Mouse (Mus musculus) stomach, embryonic 15.5 days (tissue): ENCODE results near the gene Vpreb1. TPM values are rescaled to one million over a fixed set of nuclear protein-coding genes. Genes with fewer than 3 reads are reported as not detected.
"Not testable (repeated sequence)": the region's sequence is repeated elsewhere in the genome, so short reads cannot be mapped to it uniquely, and the experiment has no call there.

Source experiments
- ATAC-seq: fragments of 200-750 bp; cut with Nextera tagmentation; 2 replicates; pipeline ENCODE4 v1.8.0; 2017; ENCODE audit warnings: low read depth, moderate number of reproducible peaks, moderate TSS enrichment; ENCODE audit not compliant: insufficient read depth, low FRiP score
- H3K27ac ChIP-seq: fragments of 300-500 bp; sonication (generic); 2 replicates; pipeline ENCODE4 v1.5.1; 2015; ENCODE audit warnings: mild to moderate bottlenecking, inconsistent platforms
- H3K27me3 ChIP-seq: fragments of 300-500 bp; sonication (generic); replicated peaks from 2 replicates; pipeline ENCODE4 v1.6.1; 2015; ENCODE audit warnings: inconsistent platforms
- H3K36me3 ChIP-seq: fragments of 300-500 bp; sonication (generic); 2 replicates; pipeline ENCODE4 v1.6.1; 2015; ENCODE audit warnings: inconsistent platforms
- H3K4me1 ChIP-seq: fragments of 300-500 bp; sonication (generic); 2 replicates; pipeline ENCODE4 v1.6.1; 2015; ENCODE audit warnings: inconsistent platforms
- H3K4me2 ChIP-seq: fragments of 300-500 bp; sonication (generic); 2 replicates; pipeline ENCODE4 v1.6.1; 2015; ENCODE audit warnings: mild to moderate bottlenecking, inconsistent platforms
- H3K4me3 ChIP-seq: fragments of 300-500 bp; sonication (generic); replicated peaks from 2 replicates; pipeline ENCODE4 v1.5.1; 2015; ENCODE audit warnings: inconsistent platforms
- H3K9ac ChIP-seq: fragments of 300-500 bp; sonication (generic); 2 replicates; pipeline ENCODE4 v1.6.1; 2015; ENCODE audit warnings: inconsistent platforms
- H3K9me3 ChIP-seq: fragments of 300-500 bp; sonication (generic); 2 replicates; pipeline ENCODE4 v1.6.1; 2016; ENCODE audit warnings: inconsistent platforms
- WGBS: fragments of 180-500 bp; shearing (Covaris S2); methylation state at CpG from one replicate; pipeline ENCODE4 v1.1.7; 2015; 5-methylcytosine and 5-hydroxymethylcytosine counted together
- polyA plus RNA-seq: library from polyadenylated mRNA; unstranded; fragments of >200 nt; fragmentation: Nextera tagmentation; extraction: Ambion mirVana; gene quantifications from 2 replicates; pipeline ENCODE4 v1.2.1, GENCODE M21; 2015

Vpreb1 gene
- polyA plus RNA-seq, 1 experiment from 2014 or later, result 3.0 TPM

DNA sequence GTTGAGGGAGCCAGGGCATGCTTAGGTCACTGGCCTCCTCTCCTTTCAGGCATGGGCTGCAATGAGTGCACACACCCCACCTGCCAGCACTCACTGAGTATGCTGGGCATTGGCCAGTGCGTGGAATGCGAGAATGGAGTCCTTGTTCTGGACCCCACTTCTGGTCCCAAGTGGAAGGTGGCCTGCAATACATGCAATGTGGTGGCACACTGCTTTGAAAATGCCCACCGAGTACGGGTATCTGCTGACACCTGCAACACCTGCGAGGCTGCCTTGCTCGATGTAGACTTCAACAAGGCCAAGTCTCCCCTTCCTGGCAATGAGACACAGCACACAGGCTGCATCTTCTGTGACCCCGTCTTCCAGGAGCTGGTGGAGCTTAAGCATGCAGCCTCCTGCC, 21.7 kb upstream of the Vpreb1 start:
- Histone ChIP-seq H3K4me1 (0 out of 2 replicates have a peak, but pooled peaks cover 8% of the 10 kb centered on the region), H3K9me3 (no peaks in the 10 kb centered on the region), H3K9ac (no peak overlapping the region), H3K27ac (no peak overlapping the region), H3K4me2 (no peak overlapping the region), H3K27me3 (no peaks in the 10 kb centered on the region), H3K36me3 (peaks cover 51% of the 10 kb centered on the region), H3K4me3 (no peak overlapping the region)
- no peak for ATAC-seq
- 87% methylated on average over 7 of the region's 7 CpGs for WGBS

DNA sequence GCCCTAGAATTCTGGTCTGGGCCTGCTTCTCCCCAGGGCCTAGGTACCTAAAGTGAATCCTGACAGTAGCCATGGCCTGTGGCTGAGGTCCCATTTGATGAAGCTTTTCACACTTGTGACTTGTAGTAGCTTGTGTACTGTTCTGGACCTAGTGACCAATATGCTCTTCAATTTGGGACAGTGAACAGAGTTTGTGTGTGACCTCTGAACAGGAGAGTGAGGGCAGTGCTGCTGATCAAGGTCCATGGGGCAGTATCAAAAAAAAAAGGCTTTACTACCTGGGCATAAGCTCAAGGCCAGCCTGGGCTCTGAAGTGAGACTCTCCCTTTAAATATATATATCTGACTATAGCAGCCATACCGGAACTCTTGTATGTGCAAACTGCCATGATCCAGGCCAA, 17.7 kb upstream of the Vpreb1 start:
- Histone ChIP-seq H3K9me3 (no peaks in the 10 kb centered on the region), H3K36me3 (peaks cover 83% of the 10 kb centered on the region), H3K27ac (no peak overlapping the region)

DNA sequence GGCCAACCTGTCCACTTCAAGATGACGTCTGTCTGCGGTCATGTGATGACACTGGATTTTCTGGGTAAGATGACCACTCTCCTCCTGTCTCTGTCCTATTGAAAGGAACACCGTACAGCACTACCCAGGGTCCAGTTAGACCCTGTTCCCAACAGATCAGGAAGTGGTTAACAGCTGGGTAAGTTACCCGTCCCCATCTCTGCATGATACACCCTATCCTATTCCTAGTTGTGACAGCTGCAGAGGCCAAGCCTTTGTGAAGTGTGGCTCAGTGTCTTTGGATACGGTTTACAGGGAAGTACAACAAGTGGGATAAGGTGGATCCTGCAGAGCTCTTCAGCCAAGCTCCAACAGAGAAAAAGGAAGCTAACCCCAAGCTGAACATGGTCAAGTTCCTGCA, 8.4 kb upstream of the Vpreb1 start:
- Histone ChIP-seq H3K9me3 (no peaks in the 10 kb centered on the region), H3K27ac (no peak overlapping the region), H3K27me3 (no peaks in the 10 kb centered on the region), H3K4me1 (no peaks in the 10 kb centered on the region), H3K9ac (no peak overlapping the region), H3K4me3 (no peak overlapping the region), H3K36me3 (peaks cover 52% of the 10 kb centered on the region), H3K4me2 (no peak overlapping the region)
- WGBS, result 83% methylated on average over 5 of the region's 5 CpGs
- no peak for ATAC-seq

More for the DNA sequence above, 17.7 kb upstream of the Vpreb1 start:
- WGBS, result 91% methylated on average over 1 of the region's 1 CpGs
- no peak for ATAC-seq
- Histone ChIP-seq H3K4me2 (no peak overlapping the region), H3K9ac (no peak overlapping the region), H3K4me1 (no peaks in the 10 kb centered on the region), H3K4me3 (no peak overlapping the region), H3K27me3 (no peaks in the 10 kb centered on the region)

DNA sequence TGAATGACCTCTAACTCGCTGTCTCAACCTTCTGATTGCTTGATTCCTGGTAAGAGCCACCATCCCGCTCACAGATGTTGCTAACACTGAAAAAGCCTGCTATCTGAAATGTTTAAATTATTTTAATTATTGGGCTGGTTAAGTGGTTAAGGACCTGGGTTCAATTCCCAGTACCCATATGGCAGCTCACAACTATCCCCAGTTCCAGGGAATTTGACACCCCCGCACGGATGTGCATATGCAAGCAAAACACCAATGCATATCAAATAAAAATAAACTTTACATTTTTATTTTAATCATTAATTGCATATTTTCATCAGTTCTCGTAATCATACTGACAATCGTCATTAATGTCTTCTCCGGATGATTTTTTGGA, 414 bp downstream of the Vpreb1 start:
- Histone ChIP-seq H3K9me3 (no peaks in the 10 kb centered on the region), H3K9ac (no peak overlapping the region), H3K36me3 (no peaks in the 10 kb centered on the region), H3K4me1 (0 out of 2 replicates have a peak, but pooled peaks cover 3% of the 10 kb centered on the region), H3K27me3 (no peaks in the 10 kb centered on the region), H3K4me2 (peak overlapping the region; percentile 64), H3K27ac (peak overlapping the region; percentile 96), H3K4me3 (peak overlapping the region; percentile 72)
- peak; percentile 11; the same call in 1 of the 2 replicates for ATAC-seq
- WGBS, result 32% methylated on average over 7 of the region's 7 CpGs

DNA sequence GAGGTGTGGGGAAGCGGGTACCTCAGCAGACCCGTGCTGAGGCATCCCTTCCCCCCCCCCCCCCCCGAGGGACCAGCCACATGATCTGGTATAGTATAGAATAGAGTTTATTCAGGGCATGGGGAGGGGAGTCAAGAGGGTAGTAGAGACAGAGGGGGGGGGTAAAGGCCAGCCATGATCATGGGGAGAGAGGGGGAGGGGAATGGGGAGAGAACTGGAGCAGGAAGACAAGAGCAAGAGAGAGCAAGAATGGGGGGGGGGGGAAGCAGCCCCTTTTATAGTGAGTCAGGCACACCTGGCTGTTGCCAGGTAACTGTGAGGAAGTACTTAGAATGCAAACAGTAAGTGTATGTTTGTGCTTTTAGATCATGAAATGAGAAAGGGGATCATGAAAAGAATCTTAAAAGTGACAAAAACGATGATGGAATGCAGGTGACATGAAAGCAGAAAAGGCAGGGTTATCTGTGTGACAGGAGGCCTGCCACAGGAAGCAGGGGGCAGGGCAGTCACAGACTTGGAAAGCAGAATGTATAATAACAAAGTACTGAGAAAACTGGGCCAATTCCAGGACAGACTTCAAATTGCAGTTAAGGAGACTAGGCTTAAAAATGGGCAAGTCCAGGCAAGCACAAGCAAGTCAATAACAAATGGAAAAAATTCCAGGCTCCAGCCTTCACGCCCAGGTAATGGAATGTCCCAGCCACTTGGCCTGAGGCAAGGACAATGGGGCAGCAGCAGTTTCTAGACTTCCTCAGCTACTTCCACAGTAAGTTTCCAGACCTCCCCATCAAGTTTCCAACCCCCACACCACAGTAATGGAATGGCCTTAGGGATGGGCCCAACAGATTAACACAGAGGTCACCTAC, 4.7 kb downstream of the Vpreb1 start:
- H3K36me3 ChIP-seq, result no peaks in the 10 kb centered on the region
- H3K4me1 ChIP-seq, result 0 out of 2 replicates have a peak, but pooled peaks cover 3% of the 10 kb centered on the region
- H3K27ac ChIP-seq, result peak overlapping the region; percentile 31; the same call in 1 of the 2 replicates
- no peak overlapping the region for H3K4me3 ChIP-seq
- no peaks in the 10 kb centered on the region for H3K27me3 ChIP-seq
- no peak for ATAC-seq
- no peak overlapping the region for H3K9ac ChIP-seq
- no peaks in the 10 kb centered on the region for H3K9me3 ChIP-seq
- H3K4me2 ChIP-seq, result no peak overlapping the region
- WGBS, result 38% methylated on average over 5 of the region's 5 CpGs

DNA sequence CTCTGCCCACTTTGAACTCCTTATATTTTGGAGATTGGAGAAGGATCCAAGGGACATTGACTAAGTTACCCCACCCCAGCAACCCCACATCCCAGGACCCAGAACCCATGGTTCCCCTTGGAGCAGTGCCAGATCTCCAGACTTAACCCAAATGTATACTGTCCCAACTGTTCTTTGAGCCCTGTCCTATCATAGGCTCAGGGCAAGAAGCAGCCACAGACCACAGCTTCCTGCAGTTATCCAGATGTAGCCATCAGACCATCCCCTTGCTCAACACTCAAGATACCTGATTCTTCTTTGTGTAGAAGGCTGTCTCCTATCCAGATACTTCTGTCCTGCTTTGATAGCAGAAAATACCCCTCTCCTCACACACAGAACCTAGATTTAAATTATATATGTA, 5.4 kb downstream of the Vpreb1 start:
- Histone ChIP-seq H3K4me2 (no peak overlapping the region), H3K36me3 (no peaks in the 10 kb centered on the region), H3K27ac (no peak overlapping the region), H3K4me1 (0 out of 2 replicates have a peak, but pooled peaks cover 3% of the 10 kb centered on the region), H3K27me3 (no peaks in the 10 kb centered on the region), H3K4me3 (no peak overlapping the region), H3K9me3 (no peaks in the 10 kb centered on the region), H3K9ac (no peak overlapping the region)
- no peak for ATAC-seq

DNA sequence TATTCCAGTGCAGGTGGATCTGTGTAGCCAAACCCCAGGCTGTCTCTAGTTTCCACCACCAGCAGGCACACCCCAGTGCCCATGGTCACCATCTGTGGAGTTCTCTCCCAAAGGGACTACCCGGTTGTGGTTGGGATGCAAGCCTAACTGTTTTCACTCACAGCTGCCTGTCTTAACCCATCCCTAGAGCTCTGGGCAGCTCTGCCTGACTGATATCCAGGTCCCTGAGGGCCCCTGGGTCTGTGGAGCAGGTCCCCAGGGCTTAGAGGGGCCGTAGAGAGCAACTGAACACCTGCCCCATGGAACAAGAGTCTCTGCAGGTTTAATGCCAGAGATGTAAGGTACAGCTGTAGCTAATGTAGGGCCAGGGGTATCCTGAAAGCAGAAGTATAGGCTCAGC, 6.7 kb downstream of the Vpreb1 start, which contains the start of gene Igll1:
Igll1 (minus strand) TSS at position 8 of the 400 bp plus-strand sequence.
- 77% methylated on average over 2 of the region's 2 CpGs for WGBS
- no peak within 1 kb of the TSS for H3K4me3 ChIP-seq
- no peak for ATAC-seq

DNA sequence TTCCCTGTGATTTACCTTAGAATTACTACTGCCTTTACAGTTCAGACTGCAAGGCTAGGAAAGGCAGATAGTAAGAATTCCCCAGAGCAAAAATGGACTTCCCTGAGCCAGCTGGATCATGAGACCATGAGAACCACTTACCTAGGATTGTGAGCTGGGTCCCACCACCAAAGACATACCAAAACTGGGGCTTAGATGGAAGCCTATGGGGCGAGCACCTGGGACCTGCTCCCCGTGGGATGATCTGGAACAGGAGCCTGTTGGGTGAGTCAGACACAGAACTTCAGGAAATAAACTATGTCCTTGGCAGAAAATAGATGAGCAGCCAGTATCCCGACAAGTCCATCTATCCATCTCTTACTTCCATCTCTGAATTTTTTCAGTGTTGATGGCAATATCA, 8.4 kb downstream of the Vpreb1 start:
- ATAC-seq, result no peak
- no peak overlapping the region for H3K9ac ChIP-seq
- WGBS, result 77% methylated on average over 3 of the region's 3 CpGs
- no peaks in the 10 kb centered on the region for H3K36me3 ChIP-seq
- no peak overlapping the region for H3K4me2 ChIP-seq
- no peak overlapping the region for H3K4me3 ChIP-seq
- no peaks in the 10 kb centered on the region for H3K9me3 ChIP-seq
- 0 out of 2 replicates have a peak, but pooled peaks cover 3% of the 10 kb centered on the region for H3K4me1 ChIP-seq
- H3K27me3 ChIP-seq, result no peaks in the 10 kb centered on the region
- H3K27ac ChIP-seq, result no peak overlapping the region

More for the DNA sequence above, 6.7 kb downstream of the Vpreb1 start, which contains the start of gene Igll1:
- Histone ChIP-seq H3K4me2 (no peak within 1 kb of the TSS), H3K9ac (no peak within 1 kb of the TSS), H3K9me3 (no peaks in the 10 kb centered on the region), H3K36me3 (no peaks in the 10 kb centered on the region), H3K27ac (no peak within 1 kb of the TSS), H3K4me1 (0 out of 2 replicates have a peak, but pooled peaks cover 3% of the 10 kb centered on the region), H3K27me3 (no peaks in the 10 kb centered on the region)

DNA sequence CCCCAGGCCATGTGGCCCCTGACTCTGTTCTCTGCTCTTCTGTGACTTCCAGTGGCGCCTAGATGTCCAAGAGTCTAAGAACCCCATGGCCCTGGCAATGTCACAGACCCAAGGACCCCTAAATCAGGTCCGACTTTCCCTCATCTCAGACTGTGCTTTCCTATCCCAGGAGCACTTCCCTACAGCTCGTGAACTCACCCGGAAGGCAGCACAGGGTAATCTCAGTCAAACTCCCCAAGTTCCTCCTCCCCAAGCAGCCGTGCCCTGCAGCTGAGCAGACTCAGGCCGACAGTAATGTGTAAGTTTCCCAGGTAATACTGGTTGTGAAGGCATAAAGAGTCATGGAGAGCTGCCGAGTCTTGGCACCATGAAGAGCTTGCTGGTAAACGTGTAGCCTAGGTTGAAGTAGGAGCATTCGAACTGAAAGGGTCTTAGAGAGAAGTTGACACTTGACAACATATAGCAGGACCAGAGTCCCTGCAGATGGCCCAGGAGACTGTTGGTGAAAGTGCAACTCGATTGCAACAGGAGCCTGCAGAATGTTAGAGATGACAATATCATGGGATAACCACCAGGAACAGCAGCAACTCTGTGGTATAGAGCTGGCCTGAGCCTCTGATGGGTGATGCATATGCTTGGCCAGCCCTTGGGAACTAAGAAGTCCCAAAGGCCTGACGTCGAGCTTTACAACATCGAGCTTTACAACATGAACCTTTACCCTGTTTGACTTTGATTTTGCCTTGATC, 13.7 kb downstream of the Vpreb1 start:
- Histone ChIP-seq H3K9me3 (no peaks in the 10 kb centered on the region), H3K36me3 (no peaks in the 10 kb centered on the region), H3K4me1 (no peaks in the 10 kb centered on the region), H3K4me2 (no peak overlapping the region), H3K27ac (no peak overlapping the region), H3K9ac (no peak overlapping the region), H3K4me3 (no peak overlapping the region), H3K27me3 (no peaks in the 10 kb centered on the region)
- 72% methylated on average over 13 of the region's 13 CpGs for WGBS
- ATAC-seq, result no peak

DNA sequence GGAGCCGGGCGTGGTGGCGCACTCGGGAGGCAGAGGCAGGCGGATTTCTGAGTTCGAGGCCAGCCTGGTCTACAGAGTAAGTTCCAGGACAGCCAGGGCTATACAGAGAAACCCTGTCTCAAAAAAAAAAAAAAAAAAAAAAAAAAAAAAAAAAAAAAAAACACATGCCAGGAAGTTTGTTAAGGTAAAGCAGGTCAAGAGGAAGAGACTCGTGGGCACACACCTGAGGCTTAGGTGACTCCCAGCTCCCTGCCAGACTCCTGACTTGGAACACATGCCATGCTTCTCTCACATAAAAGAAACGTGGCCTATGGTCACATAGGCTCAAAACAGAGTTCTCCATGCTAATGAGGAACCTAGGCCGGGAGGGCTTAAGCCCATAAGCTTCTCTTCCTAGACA, 14.6 kb downstream of the Vpreb1 start:
- not testable (repeated sequence) for H3K27me3 ChIP-seq, H3K9ac ChIP-seq, ATAC-seq, H3K27ac ChIP-seq, H3K4me2 ChIP-seq, H3K4me3 ChIP-seq, H3K36me3 ChIP-seq, H3K9me3 ChIP-seq, H3K4me1 ChIP-seq
- WGBS, result 82% methylated on average over 9 of the region's 9 CpGs

DNA sequence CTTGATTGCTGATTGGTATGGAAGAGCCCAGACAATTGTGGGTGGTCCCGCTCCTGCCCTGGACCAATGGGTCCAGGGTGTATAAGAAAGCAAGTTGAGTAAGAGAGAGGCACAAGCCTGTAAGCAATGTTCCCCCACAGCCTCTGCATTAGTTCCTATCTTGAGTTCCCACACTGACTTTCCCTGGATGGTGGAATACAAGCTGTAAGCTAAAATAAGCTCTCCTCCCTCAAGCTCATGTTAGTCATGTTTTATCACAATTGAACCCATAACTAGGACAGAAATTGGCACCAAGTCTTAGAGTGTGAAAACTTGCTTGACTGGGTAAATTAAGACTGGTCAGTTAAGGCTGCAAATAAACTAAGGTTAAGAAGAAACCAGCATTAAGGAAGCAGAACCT, 15.1 kb downstream of the Vpreb1 start:
- no peaks in the 10 kb centered on the region for H3K27me3 ChIP-seq
- no peaks in the 10 kb centered on the region for H3K36me3 ChIP-seq
- H3K4me3 ChIP-seq, result no peak overlapping the region
- H3K4me1 ChIP-seq, result no peaks in the 10 kb centered on the region
- no peak for ATAC-seq
- H3K4me2 ChIP-seq, result no peak overlapping the region
- 93% methylated on average over 1 of the region's 1 CpGs for WGBS
- H3K9ac ChIP-seq, result no peak overlapping the region
- H3K27ac ChIP-seq, result no peak overlapping the region
- H3K9me3 ChIP-seq, result no peaks in the 10 kb centered on the region

DNA sequence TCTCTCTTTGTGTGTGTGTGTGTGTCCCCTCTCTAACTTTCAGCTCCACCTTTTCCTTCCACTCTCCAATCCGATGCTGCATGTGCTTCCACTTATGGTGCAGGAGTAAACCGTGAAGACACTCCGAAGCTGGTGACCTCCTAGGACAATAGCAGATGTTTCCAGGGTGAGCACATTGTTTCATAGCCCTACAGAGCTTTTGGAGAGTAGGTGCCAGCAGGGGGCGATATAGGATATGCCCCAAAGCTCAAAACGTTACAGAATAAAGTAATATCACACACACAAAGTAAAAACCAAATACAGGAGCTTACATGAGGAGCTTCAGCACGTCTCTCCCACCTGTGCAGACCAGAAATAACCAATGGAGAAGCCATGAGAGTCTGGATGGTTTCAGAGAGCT, 15.8 kb downstream of the Vpreb1 start:
- H3K4me2 ChIP-seq, result no peak overlapping the region
- no peaks in the 10 kb centered on the region for H3K4me1 ChIP-seq
- H3K4me3 ChIP-seq, result no peak overlapping the region
- H3K36me3 ChIP-seq, result no peaks in the 10 kb centered on the region
- no peak overlapping the region for H3K9ac ChIP-seq
- WGBS, result 27% methylated on average over 6 of the region's 6 CpGs
- no peak overlapping the region for H3K27ac ChIP-seq
- no peaks in the 10 kb centered on the region for H3K9me3 ChIP-seq
- ATAC-seq, result no peak
- H3K27me3 ChIP-seq, result no peaks in the 10 kb centered on the region
